Mouse (Mus musculus) lung, postnatal 10 days (tissue): ENCODE results near the gene Cep170b.
A peak's percentile ranks its signal among the peaks of the same experiment; 100 is the strongest.

Experiments
- DNase-seq: peaks from one replicate; pipeline ENCODE4 v3.0.0; 2021

Gene Cep170b

DNA sequence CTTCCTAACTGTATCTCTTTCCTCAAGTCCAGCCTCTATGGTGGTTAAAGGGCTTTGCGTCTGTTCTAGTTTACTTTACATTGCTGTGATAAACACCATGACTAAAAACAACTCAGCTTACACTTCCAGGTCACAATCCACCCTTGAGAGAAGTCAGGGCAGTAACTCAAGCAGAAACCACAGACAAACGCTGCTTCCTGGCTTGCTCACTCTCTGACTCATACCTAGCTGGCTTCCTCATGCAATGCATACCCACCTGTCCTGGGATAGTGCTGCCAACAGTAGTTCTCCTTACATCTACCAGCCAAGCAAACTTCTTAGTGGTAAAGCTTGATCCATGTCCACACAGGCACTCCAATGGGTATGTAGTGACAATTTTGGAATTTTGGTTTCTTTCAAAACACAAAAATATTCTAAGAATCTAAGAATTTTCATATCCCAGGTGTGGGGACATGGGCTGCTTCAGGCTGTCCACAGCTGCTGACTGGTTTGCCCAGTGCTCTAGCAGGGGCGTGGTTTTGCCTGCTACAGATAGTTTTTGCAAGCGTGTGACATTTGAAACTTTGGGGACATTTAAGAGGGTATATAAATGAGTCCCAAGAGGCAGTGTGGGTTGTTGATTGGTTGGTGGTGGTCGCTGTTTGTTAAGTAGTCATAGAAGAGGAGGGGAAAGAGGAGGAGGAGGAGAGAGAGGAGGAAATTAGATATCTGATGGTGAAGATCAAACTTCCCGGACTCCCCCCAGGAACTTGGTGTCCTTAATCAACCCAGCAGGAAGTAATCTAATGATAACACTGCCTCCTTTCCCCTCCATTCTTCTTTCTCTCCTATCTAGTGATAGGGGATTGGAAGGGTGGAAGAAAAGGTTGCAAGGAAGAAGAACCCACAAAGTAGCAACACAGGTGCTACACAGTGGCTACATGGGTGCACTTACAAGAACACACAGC lies 17.6 kb upstream of the Cep170b start:
- DNase-seq = no peak

DNA sequence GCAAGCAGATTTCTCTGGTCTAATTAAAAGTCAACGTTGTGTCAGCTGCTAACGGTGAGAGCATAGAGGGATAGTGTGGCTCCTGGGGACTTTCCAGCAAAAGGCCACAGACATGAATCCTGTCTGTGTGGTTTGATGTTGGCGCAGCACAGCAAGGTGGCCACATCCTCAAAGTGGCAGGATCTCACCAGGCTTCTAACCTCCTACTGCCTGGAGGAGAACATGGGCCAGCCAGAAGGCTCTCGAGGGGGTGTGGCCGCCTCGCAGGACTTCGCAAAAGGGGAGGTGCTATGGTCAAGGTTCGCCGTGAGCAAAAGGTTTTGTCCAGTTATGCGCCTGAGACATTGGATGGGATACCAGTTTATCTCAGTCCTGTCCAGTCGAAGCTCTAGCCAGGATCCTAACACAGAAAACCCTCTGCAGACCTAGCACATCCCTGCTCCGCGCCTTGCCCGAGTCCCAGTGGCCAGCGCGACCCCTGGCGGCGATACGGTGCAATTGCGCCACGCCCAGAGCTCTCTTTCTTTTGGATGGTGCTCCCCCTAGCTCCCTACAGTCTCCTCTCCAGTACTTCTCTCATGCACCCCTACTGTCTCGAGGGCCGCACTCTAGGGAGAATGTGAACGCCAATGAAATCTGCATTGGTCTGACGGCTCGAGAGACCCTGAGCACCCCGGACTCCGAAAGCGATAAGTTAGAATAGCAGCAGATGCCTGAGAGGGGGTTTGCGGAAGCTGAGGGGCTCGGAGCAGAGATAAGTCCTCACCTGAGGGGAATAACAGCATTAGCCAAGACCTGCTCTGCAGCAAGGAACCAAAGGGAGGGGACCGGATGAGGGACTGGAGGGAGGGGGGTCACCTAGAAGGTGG lies 13.3 kb upstream of the Cep170b start:
- peak; percentile 93 for DNase-seq

DNA sequence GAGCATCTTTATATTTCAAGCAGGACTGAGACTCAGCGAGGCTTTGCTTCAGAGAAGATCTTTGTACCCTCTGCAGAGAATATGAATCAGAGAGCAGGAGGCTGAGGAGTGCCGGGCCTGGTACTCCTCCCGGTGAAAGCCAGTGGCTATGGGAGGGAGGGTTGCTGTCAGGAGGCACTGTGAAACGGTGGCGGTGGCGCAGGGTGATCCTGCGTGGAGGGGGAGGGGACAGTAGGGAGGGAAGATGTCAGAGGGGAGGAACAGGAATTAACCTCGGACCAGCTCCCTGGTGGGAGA lies 12.7 kb upstream of the Cep170b start:
- no peak for DNase-seq

DNA sequence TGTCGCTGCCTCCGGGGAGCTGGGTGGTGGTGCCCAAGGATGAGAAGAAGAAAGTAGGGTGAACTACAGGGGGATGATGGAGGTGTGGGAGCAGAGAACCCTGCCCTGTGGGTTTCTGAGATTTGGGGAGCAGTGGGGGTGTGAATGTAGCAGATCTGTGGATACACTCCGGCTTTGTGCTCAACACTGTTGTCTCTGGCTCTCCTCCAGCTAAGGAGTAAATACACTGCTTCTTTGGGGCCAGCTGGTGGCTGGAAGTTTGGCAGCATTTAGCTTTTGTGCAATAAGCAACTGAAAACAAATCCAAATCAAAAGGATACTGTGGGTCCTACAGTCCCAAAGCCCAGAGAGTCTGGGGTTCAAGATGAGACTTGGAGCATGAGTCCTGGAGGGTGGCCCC lies 6.3 kb upstream of the Cep170b start:
- peak; percentile 75 for DNase-seq

DNA sequence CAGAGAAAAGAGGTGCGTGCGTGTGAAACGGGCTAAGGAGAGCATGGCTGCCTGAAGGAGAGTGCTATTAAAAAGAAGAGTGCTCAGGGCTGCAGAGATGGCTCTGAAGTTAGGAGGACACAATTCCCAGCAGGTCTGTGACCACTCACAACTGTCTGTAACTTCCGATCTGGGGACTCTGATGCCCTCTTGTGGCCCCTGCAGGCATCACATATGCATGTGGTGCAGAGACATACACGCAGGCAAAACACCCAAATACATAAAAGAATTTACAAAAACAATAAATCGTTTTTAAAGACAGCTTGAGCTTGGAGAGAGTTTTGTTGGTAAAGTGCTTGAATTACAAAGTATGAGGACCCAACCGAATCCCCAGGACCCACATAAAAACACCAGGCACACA lies 3.1 kb upstream of the Cep170b start:
- peak; percentile 72 for DNase-seq

DNA sequence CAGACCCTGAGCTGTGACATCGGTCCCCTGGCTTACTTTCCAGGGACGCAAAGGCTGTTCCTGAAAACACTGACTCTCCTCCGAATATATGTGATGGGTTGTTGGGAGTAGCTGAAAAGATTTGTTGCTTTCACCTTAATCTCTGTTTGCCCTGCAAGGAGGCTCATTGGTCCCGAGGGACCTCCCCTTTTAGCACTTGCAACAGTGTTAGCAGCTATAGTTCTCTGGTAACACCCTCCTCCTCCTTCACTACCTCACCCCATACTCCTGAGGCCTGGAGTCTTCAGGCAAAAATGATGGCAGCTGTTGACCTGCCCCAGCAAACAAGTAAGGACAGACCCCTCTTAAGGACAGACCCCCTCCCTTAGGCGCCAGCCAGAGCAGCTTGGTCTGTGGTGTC lies 1.3 kb upstream of the Cep170b start:
- no peak for DNase-seq

DNA sequence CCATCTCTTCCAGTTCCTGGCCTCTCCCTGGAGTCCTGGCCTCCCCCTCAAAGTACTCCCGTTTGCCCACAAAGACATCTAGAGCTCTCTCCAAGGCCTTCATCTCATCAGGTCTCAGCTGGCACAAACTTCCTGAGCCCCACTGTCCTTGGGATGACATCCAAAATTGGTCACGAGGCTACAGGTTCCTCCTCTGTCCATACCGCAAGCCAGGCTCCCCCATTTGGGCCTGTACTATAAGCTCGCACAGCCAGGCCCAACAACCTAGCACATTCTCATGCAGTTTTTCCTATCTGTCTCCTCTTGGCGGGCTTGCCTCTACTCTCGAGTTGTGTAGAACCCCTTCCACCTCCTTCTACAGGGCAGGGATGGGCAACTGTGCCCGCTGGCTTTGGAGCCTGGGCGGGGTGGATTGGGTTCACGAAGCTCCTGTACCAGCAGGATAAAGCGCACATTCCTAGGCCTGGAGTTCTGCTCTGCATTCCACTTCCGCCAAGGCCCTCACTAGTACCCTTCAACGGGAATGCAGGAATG lies 702 bp downstream of the Cep170b start:
- no peak for DNase-seq

DNA sequence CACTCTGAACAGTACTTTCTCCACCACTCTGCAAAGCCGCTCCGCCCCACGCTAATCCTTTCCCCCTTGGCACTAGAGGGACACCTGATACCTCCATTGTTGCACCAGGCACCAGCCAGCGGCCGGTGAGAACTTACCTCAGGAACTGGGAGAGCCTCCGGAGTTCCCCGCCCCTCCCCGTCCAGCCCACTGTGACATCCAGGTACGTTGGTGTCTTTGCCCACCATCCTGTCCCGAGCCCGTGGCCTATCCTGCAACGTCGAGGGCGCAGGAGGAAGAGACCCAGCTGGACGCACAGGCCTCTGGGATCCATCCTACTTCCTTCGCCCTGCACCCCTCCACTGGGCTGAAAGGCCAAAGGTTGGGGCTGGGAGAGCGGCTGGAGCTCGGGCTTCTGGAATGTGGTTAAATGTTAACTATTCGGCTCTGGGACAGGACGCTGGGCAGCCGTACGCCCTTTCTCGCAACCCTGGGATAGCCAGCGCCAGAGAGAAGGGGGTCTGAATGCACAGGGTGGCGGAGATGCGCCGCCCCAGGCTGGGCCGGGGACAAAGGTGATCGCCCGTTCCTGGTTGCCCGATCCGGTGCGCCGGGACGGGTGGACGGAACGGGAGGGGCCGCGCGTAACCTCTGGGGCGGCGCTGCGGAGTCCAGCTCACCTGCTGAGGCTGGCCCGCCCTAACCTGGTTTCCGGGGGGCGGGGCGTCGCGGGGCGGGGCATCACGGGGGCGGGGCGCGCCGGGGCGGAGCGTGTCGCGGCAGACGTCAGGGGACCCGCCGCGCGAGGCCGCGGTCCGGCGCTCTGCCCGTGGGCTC lies 1.4 kb downstream of the Cep170b start:
- peak; percentile 80 for DNase-seq

DNA sequence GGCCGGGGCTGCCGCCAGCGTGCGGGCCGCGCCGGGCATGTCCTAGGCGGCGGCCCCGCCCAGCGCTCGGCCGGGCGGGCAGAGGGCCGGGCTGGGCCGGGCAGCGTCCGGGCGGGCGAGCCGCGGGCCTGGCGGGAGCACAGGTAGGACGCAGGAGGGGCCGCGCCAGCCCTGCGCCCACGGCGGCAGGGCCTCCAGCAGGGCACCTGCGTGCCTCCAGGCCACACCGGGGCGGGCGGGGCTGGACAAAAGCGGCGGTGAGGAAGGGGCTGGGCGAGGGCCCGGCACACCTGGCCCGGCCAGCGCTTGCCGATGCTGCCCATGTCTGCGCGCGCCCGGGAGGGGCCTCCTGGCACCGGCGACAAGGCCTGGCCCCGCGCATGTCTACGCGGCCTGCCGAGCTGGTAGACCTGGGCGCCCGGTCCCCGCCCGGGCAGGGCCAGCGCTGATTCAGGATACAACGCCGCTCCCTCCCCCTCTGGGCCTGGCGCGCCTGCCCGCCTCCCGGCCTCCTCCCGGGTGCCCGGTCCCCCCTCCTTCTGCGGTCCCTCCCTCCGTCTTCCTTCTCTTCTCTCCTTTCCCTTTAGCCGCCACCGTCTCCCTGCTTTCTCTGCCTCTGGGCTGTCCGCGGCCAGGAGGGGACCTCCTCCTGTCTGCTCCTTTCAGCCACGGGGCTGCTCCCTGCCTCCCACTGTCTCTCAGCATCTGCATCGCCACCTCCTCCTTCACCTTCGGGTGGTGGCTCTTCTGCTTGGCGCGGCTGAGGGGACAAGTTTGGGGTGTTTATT lies 2.2 kb downstream of the Cep170b start:
- peak; percentile 79 for DNase-seq

DNA sequence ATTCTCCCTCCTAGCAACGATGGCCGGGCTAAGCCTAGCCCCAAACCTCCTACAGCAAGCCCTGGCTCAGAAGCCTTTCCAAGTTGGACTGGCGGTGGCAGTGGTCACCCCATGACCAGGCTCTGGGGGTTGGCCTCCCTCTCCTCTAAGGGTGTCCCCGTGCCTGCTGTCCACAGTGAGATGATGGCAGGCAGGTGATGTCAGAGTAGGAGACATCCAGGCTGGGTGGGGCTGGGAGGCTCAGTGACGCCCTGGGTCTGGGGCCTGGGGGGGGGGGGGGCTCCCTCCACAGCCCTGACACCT lies 2.7 kb downstream of the Cep170b start:
- peak; percentile 31 for DNase-seq

DNA sequence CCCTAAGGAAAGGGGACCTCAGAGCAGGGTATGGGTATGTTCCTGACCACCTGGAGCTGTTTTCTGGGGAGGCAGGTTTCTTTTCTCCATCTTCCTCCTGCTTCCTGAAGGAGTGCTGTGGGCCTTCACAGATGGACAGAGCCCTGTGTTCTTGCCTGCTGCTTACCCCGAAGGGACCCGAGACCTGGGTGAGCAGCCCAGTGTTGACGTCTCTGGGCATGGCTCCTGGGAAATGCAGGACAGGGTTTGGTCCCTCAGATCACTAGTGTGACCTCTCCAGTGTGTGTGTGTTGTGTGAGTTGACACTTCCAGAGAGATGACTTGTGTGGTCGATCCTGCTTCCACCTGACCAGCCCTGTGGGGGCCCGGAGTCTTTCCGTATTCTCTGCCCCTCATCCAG lies 3.2 kb downstream of the Cep170b start:
- no peak for DNase-seq

DNA sequence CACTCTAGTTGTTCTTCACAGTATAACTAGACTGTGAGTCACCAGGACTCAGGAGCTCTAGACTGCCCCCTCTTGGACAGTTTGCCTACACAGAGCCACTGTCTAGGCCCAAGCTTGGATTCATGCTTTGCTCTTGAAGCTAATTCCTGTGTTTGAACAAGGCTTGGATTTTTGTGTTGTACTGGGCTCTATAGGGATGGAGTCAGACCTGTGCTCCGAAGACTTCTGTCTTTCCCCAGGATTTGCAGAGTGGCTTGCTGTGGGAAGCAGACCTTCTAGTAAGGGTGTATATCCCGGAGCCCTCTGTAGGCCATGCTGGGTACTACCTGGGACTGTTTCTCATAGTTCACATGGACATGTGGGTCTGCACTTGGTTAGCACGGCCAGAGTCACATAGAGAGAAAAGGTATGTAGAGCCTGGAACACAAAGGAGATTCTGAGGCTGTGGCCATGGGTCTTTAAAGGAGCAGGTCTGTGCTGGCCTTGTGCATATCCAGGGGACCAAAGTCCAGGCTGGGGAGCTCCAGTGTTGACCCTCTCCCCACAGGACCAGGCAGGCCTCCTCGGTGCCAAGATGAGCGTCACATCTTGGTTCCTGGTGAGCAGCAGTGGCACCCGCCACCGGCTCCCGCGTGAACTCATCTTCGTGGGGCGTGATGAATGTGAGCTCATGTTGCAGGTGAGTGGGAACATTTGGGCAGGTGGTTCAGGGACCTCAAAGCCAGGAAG lies 4.0 kb downstream of the Cep170b start:
- peak; percentile 89 for DNase-seq

DNA sequence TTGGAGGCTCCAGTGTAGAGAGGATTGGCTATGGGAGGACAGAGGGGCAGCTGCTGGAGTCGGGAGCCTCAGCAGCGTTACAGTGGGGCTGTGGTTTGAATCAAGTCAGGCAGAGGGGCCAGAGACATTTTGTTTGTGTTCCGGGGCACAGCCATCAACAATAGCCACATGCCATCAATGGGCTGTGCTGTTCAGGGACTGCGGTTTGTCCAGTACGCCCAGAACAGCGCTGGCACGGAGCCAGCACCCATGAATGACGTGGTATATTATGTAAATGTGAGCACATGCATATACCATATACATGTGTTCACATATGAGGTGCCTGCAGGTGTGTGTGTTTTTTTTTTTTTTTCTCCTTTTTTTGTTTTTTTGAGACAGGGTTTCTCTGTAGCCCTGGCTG lies 7.5 kb downstream of the Cep170b start:
- DNase-seq = no peak

DNA sequence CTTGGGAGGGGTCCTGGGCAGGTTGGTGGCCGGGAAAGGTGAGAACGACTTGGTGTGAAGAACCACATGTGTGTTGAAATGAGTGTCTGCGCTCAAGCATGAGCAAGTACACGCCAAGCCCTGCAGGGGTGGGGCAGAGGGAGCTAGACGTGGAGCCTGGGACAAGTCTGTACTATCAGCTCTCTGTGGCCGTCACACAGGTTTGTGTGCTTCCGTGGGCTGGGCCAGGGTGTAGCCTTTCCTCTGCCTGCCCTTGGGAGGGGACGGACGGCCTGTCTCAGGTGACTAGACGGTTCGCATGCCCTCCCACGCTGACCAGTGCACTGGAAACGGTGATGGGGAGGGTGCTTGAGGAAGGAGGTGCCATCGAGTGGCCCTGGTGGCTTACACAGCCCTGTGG lies 10.6 kb downstream of the Cep170b start:
- DNase-seq = no peak

DNA sequence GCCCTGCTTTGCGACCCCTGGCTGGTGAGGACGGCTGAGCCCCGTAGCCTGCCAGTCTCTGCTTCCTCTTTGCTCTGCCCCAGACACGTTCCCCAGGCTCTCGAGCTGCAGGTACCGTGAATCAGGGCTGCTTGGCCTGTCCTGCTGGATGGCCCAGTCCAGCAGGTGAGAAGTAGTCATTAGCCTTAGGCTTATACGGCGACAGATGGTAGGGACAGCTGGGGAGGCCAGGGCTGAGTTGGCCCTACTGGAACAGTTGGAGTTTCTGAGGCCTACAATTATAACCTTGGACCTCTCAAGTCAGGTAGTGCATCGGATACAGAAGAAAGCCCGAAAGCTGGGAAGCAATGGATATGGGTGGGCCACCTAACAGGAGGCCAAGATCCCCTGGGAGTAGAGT lies 12.3 kb downstream of the Cep170b start:
- no peak for DNase-seq

DNA sequence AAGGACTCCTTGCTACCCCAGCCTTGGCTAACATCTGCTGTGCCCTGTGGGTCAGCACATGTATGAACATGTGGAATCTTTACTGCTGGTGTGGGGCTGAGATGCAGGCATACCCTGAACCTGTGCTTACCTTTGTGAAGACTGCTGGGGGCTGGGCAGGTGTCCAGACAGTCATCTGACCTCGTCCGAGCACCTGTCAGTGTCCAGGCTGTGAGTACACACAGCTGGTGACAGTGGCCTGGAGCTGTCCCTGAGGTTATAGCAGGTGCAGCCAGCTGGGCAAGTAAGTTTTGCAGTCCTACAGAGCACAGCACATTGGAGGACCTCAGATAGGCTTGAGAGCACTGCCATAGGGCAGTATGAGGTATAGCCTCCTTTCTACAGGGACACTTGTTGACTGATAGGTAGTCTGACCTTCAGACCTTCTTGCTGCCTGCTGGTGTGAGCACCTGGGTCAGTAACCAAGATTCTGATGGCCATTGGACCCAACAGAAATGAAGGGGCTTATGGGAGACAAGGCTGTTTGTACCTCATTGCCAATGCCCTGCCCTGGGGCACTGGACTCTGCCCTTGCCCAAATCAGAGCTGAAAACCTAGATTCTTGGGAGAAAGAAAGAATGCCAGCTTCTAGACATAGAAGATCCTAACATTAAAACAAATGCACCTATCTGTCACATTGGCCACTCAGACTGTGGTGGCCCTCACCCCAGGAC lies 14.0 kb downstream of the Cep170b start:
- no peak for DNase-seq

DNA sequence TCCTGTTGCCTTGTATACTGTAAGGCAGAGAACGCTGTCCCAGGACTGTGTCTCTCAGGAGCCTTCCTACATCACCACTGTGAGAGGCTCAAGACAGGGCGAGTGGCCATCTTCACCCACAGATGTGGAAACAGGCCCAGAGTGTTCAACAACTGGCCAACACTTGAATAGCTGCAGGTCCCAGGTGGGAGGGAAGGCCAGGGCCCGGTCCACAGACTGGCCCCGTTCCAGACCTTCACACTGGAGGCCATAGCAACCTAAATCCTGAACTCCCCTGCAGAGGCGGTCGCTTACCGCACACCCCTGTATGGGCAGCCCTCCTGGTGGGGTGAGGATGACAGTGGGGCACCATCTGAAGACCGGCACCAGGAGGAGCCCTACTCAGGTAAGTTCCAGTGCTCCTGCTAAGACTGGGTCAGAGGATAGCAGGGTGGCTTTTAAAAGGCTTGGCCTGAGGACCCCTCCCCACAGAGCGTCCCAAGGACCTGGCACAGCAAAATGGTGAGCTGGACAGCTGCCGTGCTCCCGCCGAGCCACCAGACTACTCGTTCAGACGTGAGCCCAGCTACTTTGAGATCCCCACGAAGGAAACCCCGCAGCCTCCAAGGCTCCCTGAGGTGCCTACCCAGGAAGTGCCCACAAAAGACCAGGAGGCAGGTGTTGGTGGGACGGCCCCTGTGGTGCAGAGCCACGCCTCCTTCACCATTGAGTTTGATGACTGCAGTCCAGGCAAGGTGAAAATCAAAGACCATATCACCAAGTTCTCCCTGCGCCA lies 14.8 kb downstream of the Cep170b start:
- no peak for DNase-seq

DNA sequence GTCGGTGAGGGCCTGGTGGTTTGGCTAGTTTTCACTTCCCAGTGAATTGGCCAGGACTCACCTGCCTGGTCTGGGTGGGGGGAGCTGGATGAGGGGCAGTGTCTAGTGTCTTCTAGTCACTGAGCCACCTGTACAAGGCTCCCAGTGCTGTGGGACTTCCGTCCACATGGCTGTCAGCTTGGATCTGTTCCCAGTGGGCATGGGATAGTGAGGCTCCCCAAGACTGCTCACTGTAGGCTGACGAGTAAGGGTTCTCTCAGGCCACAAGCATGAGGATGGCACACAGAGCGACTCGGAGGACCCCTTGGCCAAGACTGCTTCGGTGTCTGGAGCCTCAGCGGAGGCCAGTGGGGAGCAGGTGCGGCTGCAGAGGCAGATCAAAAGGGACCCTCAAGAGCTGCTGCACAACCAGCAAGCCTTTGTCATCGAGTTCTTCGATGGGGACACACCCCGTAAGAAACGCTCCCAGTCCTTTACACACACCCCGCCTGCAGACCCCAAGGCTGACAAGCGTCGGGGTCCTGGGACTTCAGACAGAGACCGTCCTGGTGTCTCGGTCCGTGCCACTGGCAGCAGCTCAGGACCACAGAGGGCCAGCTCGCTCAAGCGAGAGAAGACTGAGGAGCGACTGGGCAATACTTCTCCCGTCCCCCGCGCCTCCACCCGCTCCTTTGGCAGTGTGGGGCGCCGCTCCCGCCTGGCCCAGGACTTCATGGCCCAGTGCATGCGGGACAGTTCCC lies 15.8 kb downstream of the Cep170b start:
- no peak for DNase-seq

DNA sequence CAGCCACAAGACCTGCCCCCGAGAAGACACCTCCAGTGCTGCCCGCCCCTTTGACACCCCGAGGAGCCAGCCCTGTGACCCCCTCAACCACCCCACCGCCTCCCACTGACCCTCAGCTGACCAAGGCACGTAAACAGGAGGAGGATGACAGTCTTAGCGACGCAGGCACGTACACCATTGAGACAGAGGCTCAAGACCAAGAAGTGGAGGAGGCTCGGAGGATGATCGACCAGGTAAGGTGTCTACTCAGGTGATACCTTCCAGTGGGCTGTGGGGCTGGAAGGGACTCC lies 16.3 kb downstream of the Cep170b start:
- no peak for DNase-seq

DNA sequence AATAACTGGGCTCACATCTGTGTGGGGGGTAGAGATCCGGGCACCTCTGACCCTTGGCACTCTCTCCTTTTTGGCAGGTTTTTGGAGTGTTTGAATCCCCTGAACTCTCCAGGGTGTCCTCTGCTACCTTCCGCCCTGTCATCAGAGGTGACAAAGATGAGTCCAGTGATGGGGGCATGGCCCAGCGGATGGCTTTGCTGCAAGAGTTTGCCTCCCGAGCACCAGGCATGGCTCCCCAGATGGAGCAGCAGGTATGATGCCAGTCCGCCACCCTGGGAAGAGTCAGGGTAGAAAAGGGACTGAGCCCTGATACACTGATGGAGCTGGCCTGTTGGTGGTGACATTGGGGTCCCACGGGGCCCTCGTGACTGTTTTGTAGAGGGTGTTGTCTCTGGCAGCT lies 16.8 kb downstream of the Cep170b start:
- no peak for DNase-seq
